Mouse (Mus musculus) myocyte (in vitro differentiated cells): Measurements from ENCODE around the gene Hvcn1. TPM values are rescaled to one million over a fixed set of nuclear protein-coding genes. Genes with fewer than 3 reads are reported as not detected.

Experiments used
- H3K27me3 ChIP-seq: one replicate; pipeline ENCODE4 v1.6.1; 2011; ENCODE audit not compliant: control insufficient read depth, insufficient read depth, insufficient read length
- H3K36me3 ChIP-seq: one replicate; pipeline ENCODE4 v1.6.1; 2011; ENCODE audit not compliant: control insufficient read depth, insufficient read depth
- H3K4me2 ChIP-seq: one replicate; pipeline ENCODE4 v1.6.1; 2011; ENCODE audit warnings: low read depth, control low read depth
- H3K4me3 ChIP-seq: one replicate; pipeline ENCODE4 v1.5.1; 2011; ENCODE audit warnings: mild to moderate bottlenecking, control low read depth, moderate library complexity
- H3K79me2 ChIP-seq: one replicate; pipeline ENCODE4 v1.6.1; 2011; ENCODE audit not compliant: control insufficient read depth, insufficient read depth
- H3ac ChIP-seq: one replicate; pipeline ENCODE4 v1.6.1; 2011; ENCODE audit not compliant: control insufficient read depth, insufficient read length
- CEBPB ChIP-seq: IDR thresholded peaks from 2 replicates; pipeline ENCODE4 v1.6.1; 2011; ENCODE audit warnings: mild to moderate bottlenecking, moderate library complexity; ENCODE audit not compliant: poor library complexity, insufficient read depth, severe bottlenecking
- E2F4 ChIP-seq: IDR thresholded peaks from one replicate; pipeline ENCODE4 v1.6.1; 2011; ENCODE audit warnings: mild to moderate bottlenecking, control low read depth, moderate library complexity; ENCODE audit not compliant: insufficient read depth
- MAX ChIP-seq: IDR thresholded peaks from one replicate; pipeline ENCODE4 v1.6.1; 2011; ENCODE audit warnings: low read depth, mild to moderate bottlenecking, control low read depth
- MYOD1 ChIP-seq, 3 experiments: IDR thresholded peaks; one replicate each; pipeline ENCODE4 v1.6.1; 2011; ENCODE audit warnings: control low read depth in 2 of 3, low read depth in 2 of 3, mild to moderate bottlenecking in 2 of 3, moderate library complexity in 1 of 3; ENCODE audit not compliant: insufficient read length in 2 of 3, control insufficient read depth in 1 of 3
- MYOG ChIP-seq, 3 experiments: IDR thresholded peaks; one replicate each; pipeline ENCODE4 v1.6.1; 2011; ENCODE audit warnings: control low read depth in 2 of 3, low read depth in 2 of 3, mild to moderate bottlenecking in 2 of 3; ENCODE audit not compliant: insufficient read length in 2 of 3, control insufficient read depth in 1 of 3, insufficient read depth in 1 of 3
- POLR2A ChIP-seq: IDR thresholded peaks from one replicate; pipeline ENCODE4 v1.6.1; 2011; ENCODE audit warnings: low read depth, mild to moderate bottlenecking, control low read depth, moderate library complexity; ENCODE audit not compliant: insufficient read length
- POLR2AphosphoS2 ChIP-seq: IDR thresholded peaks from one replicate; pipeline ENCODE4 v1.6.1; 2011; ENCODE audit warnings: low read depth, control low read depth; ENCODE audit not compliant: insufficient read length
- REST ChIP-seq: IDR thresholded peaks from one replicate; pipeline ENCODE4 v1.6.1; 2011; ENCODE audit warnings: mild to moderate bottlenecking, control low read depth, moderate library complexity; ENCODE audit not compliant: insufficient read depth, insufficient read length
- SRF ChIP-seq: IDR thresholded peaks from one replicate; pipeline ENCODE4 v1.6.1; 2011; ENCODE audit warnings: low read depth; ENCODE audit not compliant: control insufficient read depth, insufficient read length
- TCF12 ChIP-seq: IDR thresholded peaks from one replicate; pipeline ENCODE4 v1.6.1; 2011; ENCODE audit warnings: mild to moderate bottlenecking, control low read depth; ENCODE audit not compliant: poor library complexity, insufficient read depth, severe bottlenecking
- TCF3 ChIP-seq: IDR thresholded peaks from one replicate; pipeline ENCODE4 v1.6.1; 2011; ENCODE audit warnings: low read depth, control low read depth; ENCODE audit not compliant: insufficient read length
- USF1 ChIP-seq: IDR thresholded peaks from one replicate; pipeline ENCODE4 v1.6.1; 2011; ENCODE audit warnings: low read depth, mild to moderate bottlenecking, control low read depth, moderate library complexity
- polyA plus RNA-seq: library from polyadenylated mRNA; unstranded; fragments of >200 nt; fragmentation: generic; extraction: Trizol; gene quantifications from one replicate; pipeline ENCODE4 v1.2.1, GENCODE M21; 2012; ENCODE audit warnings: missing spikeins

The Hvcn1 gene
- polyA plus RNA-seq, 1 experiment = 0.08 TPM

GRCm38 (mm10) chr5:122272821-122273220 is 66.2 kb downstream of the Hvcn1 start:
- H3K27me3 ChIP-seq = no peaks in the 10 kb centered on the region
- no peak overlapping the region for H3K4me2 ChIP-seq
- no peaks in the 10 kb centered on the region for H3K79me2 ChIP-seq
- H3K36me3 ChIP-seq = no peaks in the 10 kb centered on the region
- no peak overlapping the region for H3ac ChIP-seq
- no peak overlapping the region for H3K4me3 ChIP-seq
- TF ChIP-seq TCF12 (no peak), MYOG (IDR thresholded peaks at IDR 0.05; ENCODE audit: control insufficient read depth in 1 of 3, insufficient read depth in 1 of 3, insufficient read length in 2 of 3, low read depth in 2 of 3) (no peak), SRF (no peak), MYOD1 (IDR thresholded peaks at IDR 0.05; ENCODE audit: control insufficient read depth in 1 of 3, insufficient read length in 2 of 3, low read depth in 2 of 3) (no peak), USF1 (no peak), E2F4 (no peak), MAX (no peak), CEBPB (no peak), TCF3 (no peak), REST (no peak), POLR2AphosphoS2 (no peak), POLR2A (no peak)

GRCm38 (mm10) chr5:122274785-122275184 is 68.2 kb downstream of the Hvcn1 start:
- no peak overlapping the region for H3ac ChIP-seq
- H3K27me3 ChIP-seq = no peaks in the 10 kb centered on the region
- no peaks in the 10 kb centered on the region for H3K79me2 ChIP-seq
- no peak for TF ChIP-seq E2F4
- no peak for TF ChIP-seq SRF
- no peak for TF ChIP-seq REST
- no peak overlapping the region for H3K4me3 ChIP-seq
- no peaks in the 10 kb centered on the region for H3K36me3 ChIP-seq
- H3K4me2 ChIP-seq = no peak overlapping the region

- no peaks in the 10 kb centered on the region for H3K27me3 ChIP-seq
- H3ac ChIP-seq = no peak overlapping the region
- no peaks in the 10 kb centered on the region for H3K79me2 ChIP-seq
- TF ChIP-seq POLR2AphosphoS2 (no peak), REST (no peak), MAX (no peak), SRF (no peak), E2F4 (no peak), CEBPB (no peak), POLR2A (no peak), TCF3 (no peak), MYOG (IDR thresholded peaks at IDR 0.05; ENCODE audit: control insufficient read depth in 1 of 3, insufficient read depth in 1 of 3, insufficient read length in 2 of 3, low read depth in 2 of 3) (no peak), MYOD1 (IDR thresholded peaks at IDR 0.05; ENCODE audit: control insufficient read depth in 1 of 3, insufficient read length in 2 of 3, low read depth in 2 of 3) (no peak), TCF12 (no peak), USF1 (no peak)
- H3K4me3 ChIP-seq = no peak overlapping the region
- H3K36me3 ChIP-seq = no peaks in the 10 kb centered on the region
- no peak overlapping the region for H3K4me2 ChIP-seq
Measured at GRCm38 (mm10) chr5:122278946-122279345, 72.3 kb downstream of the Hvcn1 start.

GRCm38 (mm10) chr5:122279799-122280421 is 73.3 kb downstream of the Hvcn1 start:
- TF ChIP-seq SRF (no peak), TCF3 (no peak), POLR2A (no peak), MYOG (IDR thresholded peaks at IDR 0.05; ENCODE audit: control insufficient read depth in 1 of 3, insufficient read depth in 1 of 3, insufficient read length in 2 of 3, low read depth in 2 of 3) (no peak)
- Histone ChIP-seq H3K4me2 (no peak overlapping the region), H3K79me2 (peaks cover 2% of the 10 kb centered on the region), H3K27me3 (no peaks in the 10 kb centered on the region), H3K36me3 (no peaks in the 10 kb centered on the region), H3ac (no peak overlapping the region), H3K4me3 (no peak overlapping the region)

GRCm38 (mm10) chr5:122280422-122280826 is 73.8 kb downstream of the Hvcn1 start:
- Histone ChIP-seq H3ac (no peak overlapping the region), H3K4me2 (no peak overlapping the region), H3K4me3 (no peak overlapping the region), H3K79me2 (peaks cover 7% of the 10 kb centered on the region), H3K36me3 (no peaks in the 10 kb centered on the region), H3K27me3 (no peaks in the 10 kb centered on the region)
- no peak for TF ChIP-seq E2F4
